15 mouse cellular contexts compared by ENCODE assay signal in the genomic region with DNA sequence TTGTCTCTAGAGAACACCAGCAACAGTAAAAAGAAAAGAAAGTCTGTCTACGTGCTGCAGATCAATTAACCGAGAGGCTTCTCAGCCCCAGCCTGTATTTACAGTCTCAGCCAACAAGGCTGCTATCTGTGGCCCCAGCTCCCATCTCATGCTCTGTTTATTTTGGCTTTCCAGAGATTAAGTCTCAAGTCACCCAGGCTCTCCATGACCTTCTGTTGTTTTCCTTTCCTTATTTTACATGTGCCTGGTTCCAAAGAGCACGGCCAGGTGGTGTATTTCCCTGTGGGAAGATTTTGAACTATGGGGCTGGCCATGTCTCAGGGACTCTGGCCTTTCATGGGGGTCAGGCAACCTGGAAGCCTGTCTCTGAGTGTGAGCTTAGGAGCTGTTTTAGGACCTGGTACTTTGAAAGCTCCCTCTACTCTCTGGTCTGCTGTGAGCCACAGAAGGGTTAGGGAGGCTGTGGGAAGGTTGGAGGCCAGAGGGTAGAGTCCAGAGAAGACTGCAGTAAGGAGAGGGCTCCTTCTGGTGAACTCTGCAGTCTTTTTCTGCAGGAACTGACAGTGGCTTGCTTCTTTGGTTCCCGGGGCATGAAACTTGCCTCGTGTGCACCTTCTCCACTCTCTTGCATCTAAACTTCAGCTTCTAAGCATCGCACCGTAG. TPM values are rescaled to one million over a fixed set of nuclear protein-coding genes. Genes with fewer than 3 reads are reported as not detected.
DNase-seq lines count a peak whose midpoint lies in the region; ATAC-seq and TF ChIP-seq lines count a peak whose summit lies in the region.
"Had no signal": no experiment of that assay in that cellular context is flagged by ENCODE, and none has a peak within 500 bp of the region (broad histone marks: within the 10 kb centered on the region; RNA-seq: fewer than 3 reads in every experiment).

No protein-coding gene starts in this region.

- no peak; the same call in 1 of the 2 replicates for ATAC-seq in heart, embryonic 11.5 days (replicated peaks; ENCODE audit: insufficient number of reproducible peaks, low FRiP score, low TSS enrichment)
- ATAC-seq in liver, embryonic 12.5 days = no peak
- no peak for ATAC-seq in liver, embryonic 11.5 days (replicated peaks; ENCODE audit: low FRiP score)
- no peak; the same call in 1 of the 2 replicates for ATAC-seq in kidney, embryonic 16.5 days (ENCODE audit: low FRiP score, low TSS enrichment)
- peak; percentile 82 for ATAC-seq in stomach, postnatal 0 days (ENCODE audit: low FRiP score, low TSS enrichment)

- peaks cover 10% of the 10 kb centered on the region for H3K4me1 ChIP-seq in heart, embryonic 11.5 days (ENCODE audit: control insufficient read depth, insufficient read depth, low read length)
- peaks cover 42% of the 10 kb centered on the region for H3K4me1 ChIP-seq in liver, embryonic 12.5 days
- 0 out of 2 replicates have a peak, but pooled peaks cover 12% of the 10 kb centered on the region for H3K4me1 ChIP-seq in liver, embryonic 11.5 days (replicated peaks; ENCODE audit: control insufficient read depth, insufficient read depth, low read length)
- H3K4me1 ChIP-seq in kidney, embryonic 16.5 days (ENCODE audit: insufficient read depth, low read length) = peaks cover 18% of the 10 kb centered on the region
- no peaks in the 10 kb centered on the region for H3K4me1 ChIP-seq in stomach, postnatal 0 days (replicated peaks; ENCODE audit: control insufficient read depth, insufficient read depth)
- no peaks in the 10 kb centered on the region for H3K4me1 ChIP-seq in cerebellum, adult 2 months (ENCODE audit: control insufficient read depth, insufficient read depth, low read length)
- H3K4me1 ChIP-seq: midbrain, embryonic 12.5 days had no signal

- H3K27ac ChIP-seq in heart, embryonic 11.5 days (ENCODE audit: low read depth, low read length) = peak overlapping the region; percentile 17; the same call in 1 of the 2 replicates
- peak overlapping the region; percentile 38; the same call in 1 of the 2 replicates for H3K27ac ChIP-seq in liver, embryonic 12.5 days
- no peak overlapping the region; the same call in 1 of the 2 replicates for H3K27ac ChIP-seq in liver, embryonic 11.5 days (ENCODE audit: low read depth, low read length)
- H3K27ac ChIP-seq in kidney, embryonic 16.5 days (ENCODE audit: low read length) = peak overlapping the region; percentile 17; the same call in 1 of the 2 replicates
- peak overlapping the region; percentile 79 for H3K27ac ChIP-seq in stomach, postnatal 0 days (replicated peaks)
- no peak overlapping the region for H3K27ac ChIP-seq in cerebellum, adult 2 months (ENCODE audit: insufficient read depth, low read length)
- H3K27ac ChIP-seq: hindbrain, embryonic 12.5 days; midbrain, embryonic 12.5 days had no signal

- intact Hi-C loops in heart, postnatal 10 days (cut with DNase I) = no loop called here

- DNase-seq in heart, postnatal 10 days = no peak
- DNase-seq in liver, embryonic 11.5 days (ENCODE audit: low spot score) = no peak
- DNase-seq in stomach, postnatal 0 days (ENCODE audit: low spot score) = peak; percentile 48
- DNase-seq in adipocyte (ENCODE audit: low spot score) = no peak
- no peak for DNase-seq in cerebellum, adult 2 months
- DNase-seq: cerebellum, postnatal 10 days; lung, postnatal 10 days; thymus, postnatal 14 days had no signal

- TF ChIP-seq POLR2A in cerebellum, adult 2 months (IDR thresholded peaks at IDR 0.05; ENCODE audit: borderline replicate concordance, insufficient read depth, low read length) = no peak

- no peak for TF ChIP-seq EP300 in stomach, postnatal 0 days (optimal IDR thresholded peaks at IDR 0.05)

- H3K4me2 ChIP-seq in heart, embryonic 11.5 days = no peak overlapping the region
- no peak overlapping the region for H3K4me2 ChIP-seq in liver, embryonic 12.5 days
- H3K4me2 ChIP-seq in liver, embryonic 11.5 days = no peak overlapping the region
- no peak overlapping the region for H3K4me2 ChIP-seq in kidney, embryonic 16.5 days (replicated peaks; ENCODE audit: low read depth, low read length)
- H3K4me2 ChIP-seq in stomach, postnatal 0 days (replicated peaks; ENCODE audit: low read depth) = no peak overlapping the region
- H3K4me2 ChIP-seq: hindbrain, embryonic 12.5 days; midbrain, embryonic 12.5 days had no signal

- H3K9ac ChIP-seq in heart, embryonic 11.5 days (ENCODE audit: low read depth, low read length) = no peak overlapping the region
- H3K9ac ChIP-seq in liver, embryonic 12.5 days = no peak overlapping the region
- no peak overlapping the region for H3K9ac ChIP-seq in liver, embryonic 11.5 days (ENCODE audit: low read depth, low read length)
- H3K9ac ChIP-seq in kidney, embryonic 16.5 days (replicated peaks; ENCODE audit: low read length) = no peak overlapping the region
- H3K9ac ChIP-seq in stomach, postnatal 0 days (ENCODE audit: low read length) = no peak overlapping the region
- H3K9ac ChIP-seq: hindbrain, embryonic 12.5 days; midbrain, embryonic 12.5 days had no signal

- H3K36me3 ChIP-seq in heart, embryonic 11.5 days (ENCODE audit: control insufficient read depth, insufficient read depth, low read length) = no peaks in the 10 kb centered on the region
- H3K36me3 ChIP-seq in liver, embryonic 12.5 days = no peaks in the 10 kb centered on the region
- no peaks in the 10 kb centered on the region for H3K36me3 ChIP-seq in liver, embryonic 11.5 days (ENCODE audit: control insufficient read depth, insufficient read depth, low read length)
- H3K36me3 ChIP-seq in kidney, embryonic 16.5 days (ENCODE audit: insufficient read depth, low read length) = no peaks in the 10 kb centered on the region
- no peaks in the 10 kb centered on the region for H3K36me3 ChIP-seq in stomach, postnatal 0 days (ENCODE audit: control insufficient read depth, insufficient read depth, low read length)
- H3K36me3 ChIP-seq: hindbrain, embryonic 12.5 days; midbrain, embryonic 12.5 days had no signal

- no peak overlapping the region for H3K4me3 ChIP-seq in heart, embryonic 11.5 days (ENCODE audit: low read depth, low read length)
- no peak overlapping the region for H3K4me3 ChIP-seq in liver, embryonic 12.5 days
- H3K4me3 ChIP-seq in liver, embryonic 11.5 days (ENCODE audit: low read depth, low read length) = no peak overlapping the region
- no peak overlapping the region for H3K4me3 ChIP-seq in kidney, embryonic 16.5 days (ENCODE audit: low read length)
- H3K4me3 ChIP-seq in stomach, postnatal 0 days (ENCODE audit: low read depth, low read length) = no peak overlapping the region
- no peak overlapping the region for H3K4me3 ChIP-seq in cerebellum, adult 2 months (replicated peaks; ENCODE audit: insufficient read depth, low read depth, low read length)
- H3K4me3 ChIP-seq: hindbrain, embryonic 12.5 days; midbrain, embryonic 12.5 days; myocyte had no signal

- WGBS in heart, embryonic 11.5 days (ENCODE audit: insufficient replicate concordance) = 53% methylated on average over 7 of the region's 7 CpGs
- WGBS in liver, embryonic 12.5 days (ENCODE audit: insufficient replicate concordance) = 71% methylated on average over 7 of the region's 7 CpGs
- WGBS in liver, embryonic 11.5 days = 70% methylated on average over 7 of the region's 7 CpGs
- WGBS in kidney, embryonic 16.5 days = 51% methylated on average over 7 of the region's 7 CpGs
- WGBS in stomach, postnatal 0 days = 63% methylated on average over 7 of the region's 7 CpGs
- 87% methylated on average over 7 of the region's 7 CpGs for WGBS in cerebellum, adult 2 months

- no peaks in the 10 kb centered on the region for H3K27me3 ChIP-seq in heart, embryonic 11.5 days (ENCODE audit: control insufficient read depth, insufficient read depth, low read length)
- H3K27me3 ChIP-seq in liver, embryonic 12.5 days (replicated peaks) = no peaks in the 10 kb centered on the region
- no peaks in the 10 kb centered on the region for H3K27me3 ChIP-seq in liver, embryonic 11.5 days (replicated peaks; ENCODE audit: control insufficient read depth, insufficient read depth, low read length)
- no peaks in the 10 kb centered on the region for H3K27me3 ChIP-seq in kidney, embryonic 16.5 days (ENCODE audit: insufficient read depth, low read length)
- H3K27me3 ChIP-seq in stomach, postnatal 0 days (ENCODE audit: control insufficient read depth, insufficient read depth, low read length) = no peaks in the 10 kb centered on the region
- no peaks in the 10 kb centered on the region for H3K27me3 ChIP-seq in cerebellum, adult 2 months (ENCODE audit: control insufficient read depth, insufficient read depth, low read length)

- H3K9me3 ChIP-seq in heart, embryonic 11.5 days (replicated peaks; ENCODE audit: control insufficient read depth, low read length) = no peaks in the 10 kb centered on the region
- no peaks in the 10 kb centered on the region for H3K9me3 ChIP-seq in liver, embryonic 12.5 days (replicated peaks)
- no peaks in the 10 kb centered on the region for H3K9me3 ChIP-seq in liver, embryonic 11.5 days (ENCODE audit: control insufficient read depth, low read length)
- no peaks in the 10 kb centered on the region for H3K9me3 ChIP-seq in kidney, embryonic 16.5 days (ENCODE audit: low read length)
- no peaks in the 10 kb centered on the region for H3K9me3 ChIP-seq in stomach, postnatal 0 days (ENCODE audit: control insufficient read depth, low read length)
- H3K9me3 ChIP-seq: hindbrain, embryonic 12.5 days; midbrain, embryonic 12.5 days had no signal

- 0 out of 2 replicates have a peak, but pooled peaks have one; percentile 8 for TF ChIP-seq CTCF in stomach, postnatal 0 days (IDR thresholded peaks at IDR 0.05; ENCODE audit: low read depth)
- TF ChIP-seq CTCF in cerebellum, adult 2 months (IDR thresholded peaks at IDR 0.05; ENCODE audit: borderline replicate concordance, insufficient read depth, low read depth, low read length) = no peak

RNA-seq across cellular contexts. Expression of a gene that starts 7.4 kb away (rescaled TPM):
- 34.1 and 35.5 TPM in 2 replicates for polyA plus RNA-seq in heart, embryonic 11.5 days (2014; fragmentation: Nextera tagmentation; extraction: Ambion mirVana)
- total RNA-seq in heart, postnatal 10 days (2021) = 10 to 100 TPM; 50.4 to 51.2 TPM
- 29.1 and 31.7 TPM in 2 replicates for polyA plus RNA-seq in liver, embryonic 12.5 days (2016; fragmentation: Nextera tagmentation; extraction: Ambion mirVana)
- polyA plus RNA-seq in liver, embryonic 11.5 days (2014; fragmentation: Nextera tagmentation; extraction: Ambion mirVana) = 35.0 and 41.0 TPM in 2 replicates
- polyA plus RNA-seq in kidney, embryonic 16.5 days (2015; fragmentation: Nextera tagmentation; extraction: Ambion mirVana) = 30.3 and 32.2 TPM in 2 replicates
- 24.0 and 25.1 TPM in 2 replicates for polyA plus RNA-seq in stomach, postnatal 0 days (2015; fragmentation: Nextera tagmentation; extraction: Ambion mirVana)
- polyA plus RNA-seq in cerebellum, adult 2 months (2012; rRNA removed) = 81.3 and 88.4 TPM in 2 replicates

RNA-seq across cellular contexts. Expression of a gene that starts 11.4 kb away (rescaled TPM):
- polyA plus RNA-seq in heart, embryonic 11.5 days (2014; fragmentation: Nextera tagmentation; extraction: Ambion mirVana) = 3.1 and 3.4 TPM in 2 replicates
- 10 to 100 TPM in 1 of 2 experiments, 1 to 10 TPM in 1; 9.6 to 18.9 TPM for total RNA-seq in heart, postnatal 10 days (2021)
- 26.7 and 28.6 TPM in 2 replicates for polyA plus RNA-seq in liver, embryonic 12.5 days (2016; fragmentation: Nextera tagmentation; extraction: Ambion mirVana)
- polyA plus RNA-seq in liver, embryonic 11.5 days (2014; fragmentation: Nextera tagmentation; extraction: Ambion mirVana) = 25.7 and 26.9 TPM in 2 replicates
- 6.3 and 8.6 TPM in 2 replicates for polyA plus RNA-seq in kidney, embryonic 16.5 days (2015; fragmentation: Nextera tagmentation; extraction: Ambion mirVana)
- polyA plus RNA-seq in stomach, postnatal 0 days (2015; fragmentation: Nextera tagmentation; extraction: Ambion mirVana) = 9.2 and 11.5 TPM in 2 replicates
- polyA plus RNA-seq in cerebellum, adult 2 months (2012; rRNA removed) = 0.34 and 0.43 TPM in 2 replicates
- total RNA-seq: granulocyte monocyte progenitor cell, adult 5-6 weeks had no signal
- polyA plus RNA-seq: myocyte had no signal

Comparison
In these comparisons a context has a peak if more than half of its experiments do, and no peak if none do; other contexts are left out.
1. H3K27ac ChIP-seq: peak in heart, embryonic 11.5 days (single experiment), liver, embryonic 12.5 days (single experiment), kidney, embryonic 16.5 days (single experiment) and stomach, postnatal 0 days (single experiment); none in liver, embryonic 11.5 days (single experiment) and cerebellum, adult 2 months (single experiment).